Mouse (Mus musculus) heart, postnatal 4 days (tissue): ENCODE measurements around the gene Bex2. TPM values are rescaled to one million over a fixed set of nuclear protein-coding genes. Genes with fewer than 3 reads are reported as not detected.
"Not testable (repeated sequence)": the region's sequence is repeated elsewhere in the genome, so short reads cannot be mapped to it uniquely, and the experiment has no call there.

Experiments used
- DNase-seq: peaks from one replicate; pipeline ENCODE4 v3.0.0; 2021
- total RNA-seq, 2 experiments: library from RNA; stranded (reverse); gene quantifications; 2 replicates each; pipeline ENCODE4 v1.2.3; 2021

The Bex2 gene
- total RNA-seq, result 1 to 10 TPM; 1.9 to 9.6 TPM

DNA sequence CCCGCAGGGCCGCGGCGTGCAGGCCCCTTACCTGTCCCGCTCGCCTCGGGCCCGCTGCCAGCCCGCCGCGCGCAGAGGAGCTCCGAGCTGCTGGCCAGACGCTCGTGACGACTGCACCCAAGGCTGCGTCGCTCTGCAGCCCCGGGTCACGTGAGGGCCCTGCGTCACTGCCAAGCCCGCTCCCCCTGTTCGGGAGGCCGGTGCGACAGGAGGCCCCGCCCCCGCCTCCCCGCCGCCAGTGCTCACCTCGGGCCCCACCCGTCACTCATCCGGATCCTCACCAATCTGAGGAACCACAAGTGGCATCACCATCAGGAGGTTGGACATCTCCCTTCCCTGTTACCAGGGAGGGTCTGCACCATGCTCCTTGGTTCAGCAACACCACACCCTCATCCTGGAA is at the start of gene Bex2:
Gene Bex2 (minus strand): TSS at position 217 of the 400 bp plus-strand sequence.
- DNase-seq, result not testable (repeated sequence)

DNA sequence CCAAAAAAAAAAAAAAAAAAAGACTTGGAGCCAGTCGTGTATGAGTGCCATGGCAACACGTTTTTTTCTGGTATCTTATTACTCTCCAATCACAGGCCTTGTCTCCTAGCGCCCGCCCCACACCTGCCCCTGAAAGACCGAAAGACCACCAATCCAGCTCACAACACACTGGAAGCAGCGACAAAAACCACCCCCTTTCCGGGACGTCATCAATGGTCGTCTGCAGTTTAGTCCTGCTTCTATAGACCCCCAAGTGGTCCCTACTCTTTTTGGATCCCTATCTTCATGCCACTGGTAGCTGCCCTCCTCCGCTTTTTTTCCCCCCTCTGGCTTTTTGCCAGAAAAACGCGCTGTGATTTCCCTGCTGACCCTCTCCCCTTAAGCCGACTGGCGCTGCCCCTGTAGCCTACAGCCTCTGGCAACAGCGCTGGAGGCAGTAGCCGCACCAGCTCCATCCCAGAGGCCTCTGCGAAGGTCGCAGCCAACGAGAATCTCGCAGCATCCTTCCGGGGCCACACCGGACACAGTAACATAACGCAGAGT is 47.5 kb upstream of the Bex2 start:
- peak; percentile 10 for DNase-seq

GRCm38 (mm10) chrX:136115015-136115414 is 47.0 kb upstream of the Bex2 start:
- no peak for DNase-seq

- DNase-seq, result peak; percentile 47
Measured at GRCm38 (mm10) chrX:136107942-136108341, 39.9 kb upstream of the Bex2 start.

GRCm38 (mm10) chrX:136104724-136105088 is 36.7 kb upstream of the Bex2 start:
- no peak for DNase-seq

GRCm38 (mm10) chrX:136104046-136104723 is 36.1 kb upstream of the Bex2 start:
- DNase-seq, result no peak

DNA sequence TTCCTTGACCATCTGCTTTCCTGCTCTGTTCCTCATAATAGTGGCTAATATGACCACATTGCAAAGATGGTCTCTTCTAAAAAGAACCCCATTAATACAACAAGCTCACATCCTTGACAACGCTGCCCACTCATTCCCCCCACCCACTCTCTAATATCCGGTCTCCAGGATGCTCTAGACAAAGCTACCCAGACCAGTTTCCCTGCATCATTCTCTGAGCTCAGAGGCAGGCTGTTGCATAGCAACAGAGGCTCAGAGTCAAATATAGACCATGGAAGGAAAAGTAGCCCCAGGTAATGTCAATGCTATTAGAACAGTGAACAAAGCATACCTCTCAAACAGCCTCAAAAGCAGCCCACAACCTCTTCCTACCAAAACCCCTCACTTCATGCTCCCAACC is 26.4 kb upstream of the Bex2 start:
- no peak for DNase-seq

DNA sequence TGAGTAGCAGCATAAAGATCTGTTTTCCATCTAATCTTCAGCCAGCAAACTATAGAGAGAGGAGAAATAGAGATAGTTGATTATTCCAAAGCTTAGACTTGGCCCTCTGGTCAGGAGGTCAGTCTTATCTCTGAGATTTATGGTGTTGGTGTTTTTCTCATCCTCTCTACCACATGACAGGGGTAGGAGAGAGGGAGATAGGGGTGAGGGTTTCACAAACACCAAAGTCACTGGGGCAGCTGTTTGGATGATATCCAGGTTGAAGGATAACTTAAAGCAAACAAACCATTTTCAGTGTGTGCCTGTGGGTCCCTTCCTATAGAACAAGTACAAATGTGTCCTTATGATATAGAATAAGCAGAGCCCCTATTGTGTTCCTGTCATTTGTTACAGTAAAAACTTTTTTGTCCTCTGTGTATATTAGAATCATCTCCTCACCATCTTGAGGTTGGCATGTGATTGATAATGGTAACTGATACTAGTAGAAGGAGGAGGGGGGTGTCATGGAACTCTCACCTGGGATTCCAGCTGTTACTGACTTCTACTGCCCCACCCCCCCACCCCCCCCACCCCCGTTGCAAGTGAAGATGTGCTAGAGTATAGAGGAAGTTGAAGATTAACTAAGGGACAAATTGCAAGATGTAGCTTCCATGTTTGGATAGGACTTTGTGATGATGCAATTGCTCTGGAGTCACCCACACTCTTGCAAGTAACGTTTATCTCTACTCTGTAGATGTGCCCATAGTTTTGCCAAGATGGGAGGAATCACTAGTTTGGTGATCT is 24.7 kb upstream of the Bex2 start:
- DNase-seq, result no peak

DNA sequence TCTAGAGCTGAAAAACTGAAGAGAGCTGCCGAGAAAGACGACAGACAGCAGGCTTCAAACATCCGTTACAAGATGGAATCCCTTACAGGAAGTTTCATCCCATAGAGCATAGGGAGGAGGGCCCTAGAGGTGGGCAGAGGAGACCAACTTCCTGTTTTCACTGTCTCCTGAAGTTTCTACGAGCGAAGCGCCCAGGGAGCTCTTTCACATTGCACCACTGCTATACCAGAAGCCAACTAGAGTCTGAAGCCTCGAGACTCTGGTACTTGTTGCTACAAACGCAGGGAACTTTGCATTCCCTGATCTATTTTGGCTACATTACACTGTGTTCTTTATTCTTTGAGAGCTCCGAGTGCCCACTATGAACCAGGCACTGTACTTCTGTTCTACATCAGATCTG is 17.1 kb upstream of the Bex2 start, which contains the start of gene Nxf3:
Gene Nxf3 (minus strand): TSS at position 101 of the 400 bp plus-strand sequence.
- no peak for DNase-seq

GRCm38 (mm10) chrX:136067201-136067991 is 640 bp downstream of the Bex2 start:
- not testable (repeated sequence) for DNase-seq

DNA sequence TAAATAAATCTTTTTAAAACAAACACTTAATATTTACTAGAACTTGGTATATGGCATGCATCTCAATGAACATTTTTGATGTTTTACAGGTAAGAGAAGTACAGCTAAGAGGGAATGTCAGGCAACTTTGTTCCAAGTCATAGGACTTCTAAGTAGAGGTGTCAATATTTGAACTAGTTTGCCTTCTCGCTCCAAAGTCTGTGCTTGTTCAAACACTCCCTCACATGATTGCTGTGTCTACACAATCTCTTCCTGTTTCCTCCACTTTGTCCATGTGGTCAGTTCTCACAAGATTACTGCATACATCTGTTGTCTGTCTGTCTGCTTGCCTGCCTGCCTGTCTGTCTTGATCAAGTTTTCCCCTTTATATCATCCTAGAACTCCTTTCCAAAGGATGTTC is 7.3 kb downstream of the Bex2 start:
- no peak for DNase-seq

DNA sequence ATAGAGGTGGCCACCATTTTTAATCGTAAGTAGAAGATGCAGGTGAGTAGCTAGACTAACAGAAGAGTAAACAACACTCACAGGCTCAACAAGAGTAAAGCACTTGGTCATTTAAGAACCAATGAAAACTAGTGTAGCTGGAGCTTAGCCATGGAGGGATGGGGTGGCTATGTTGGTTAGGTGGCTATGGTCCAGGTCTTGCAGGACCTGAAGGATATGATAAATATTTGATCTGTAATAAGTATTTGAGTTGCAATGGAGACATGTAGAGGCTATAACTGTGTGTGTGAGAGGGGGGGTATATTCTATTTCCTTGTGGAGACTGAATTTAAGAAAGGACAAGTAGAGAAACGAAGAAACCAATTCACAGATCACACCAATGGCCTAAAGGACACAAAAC is 16.8 kb downstream of the Bex2 start:
- DNase-seq, result no peak

DNA sequence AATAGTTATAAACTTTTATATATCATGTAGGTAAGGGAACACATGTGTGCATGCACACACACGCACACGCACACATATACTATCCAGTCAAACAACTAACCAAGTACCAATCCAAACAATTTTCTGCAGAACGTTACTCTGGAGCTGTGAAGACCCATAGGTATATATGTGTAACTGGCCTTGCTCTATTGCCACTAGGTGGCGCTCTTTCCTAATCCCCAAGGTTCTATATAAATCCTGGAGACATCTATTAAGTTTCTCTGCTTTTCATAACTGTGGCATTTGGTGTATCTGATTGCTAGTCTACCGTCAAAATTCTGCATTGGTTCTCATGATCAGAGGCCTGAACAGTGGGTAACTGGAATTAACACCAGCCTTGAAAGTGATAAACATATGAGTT is 20.5 kb downstream of the Bex2 start:
- DNase-seq, result peak; percentile 63

DNA sequence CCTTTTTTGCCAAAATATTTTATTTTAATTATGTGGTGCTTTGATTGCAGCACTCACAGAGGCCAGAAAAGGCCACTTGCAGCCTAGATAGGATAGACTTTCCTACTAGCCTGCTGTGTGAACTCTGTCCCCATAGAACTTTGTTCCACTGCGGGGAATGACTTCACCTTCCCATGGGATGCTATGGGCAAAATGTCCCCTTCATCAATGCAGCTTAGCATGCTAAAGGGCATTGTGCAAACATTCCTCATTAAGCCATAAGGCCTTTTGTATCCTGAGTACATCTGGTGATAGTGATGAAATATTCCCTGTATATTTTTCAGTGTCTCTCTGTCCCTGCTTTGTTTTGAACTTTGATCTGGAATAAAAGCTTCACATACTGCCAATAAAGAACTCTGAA is 24.3 kb downstream of the Bex2 start:
- DNase-seq, result no peak

- peak; percentile 38 for DNase-seq
Measured at GRCm38 (mm10) chrX:136032799-136033763, 35.0 kb downstream of the Bex2 start, which contains the start of gene Arxes1. Gene Arxes1, plus strand, starts transcription at chrX:136033367.

DNA sequence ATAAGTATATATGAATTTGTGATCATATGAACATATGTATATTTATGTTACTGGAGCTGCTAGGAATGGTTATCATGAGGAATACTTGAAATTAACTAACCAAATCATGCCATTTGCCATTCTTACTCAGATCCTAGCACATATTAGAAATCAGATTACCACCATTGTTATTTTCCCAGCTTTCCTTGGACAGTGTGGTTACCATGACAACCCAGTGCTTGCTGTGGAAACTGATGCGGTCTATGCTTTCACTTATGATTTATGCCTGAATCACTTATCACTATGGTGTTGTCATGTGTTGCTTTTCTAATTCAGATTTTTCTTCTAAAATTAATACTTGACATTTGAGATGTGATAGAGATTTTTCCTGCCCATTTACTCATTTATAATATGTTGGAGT is 37.7 kb downstream of the Bex2 start:
- no peak for DNase-seq

Other genes starting within 250 kb of the Bex2 start
- 10 to 100 TPM in 1 of 2 experiments, 1 to 10 TPM in 1; 8.0 to 11.9 TPM for gene Gprasp2, start 229.2 kb downstream of the Bex2 start, total RNA-seq
- gene Arxes2, start 74.4 kb downstream of the Bex2 start, total RNA-seq, result 10 to 100 TPM; 13.0 to 17.1 TPM
- 1 to 10 TPM; 4.2 to 5.2 TPM for gene Arxes1, start 34.9 kb downstream of the Bex2 start, total RNA-seq
- gene Nxf3, start 17.0 kb upstream of the Bex2 start, total RNA-seq, result not detected
- gene Bex4, start 70.8 kb upstream of the Bex2 start, total RNA-seq, result 10 to 100 TPM; 47.1 to 56.8 TPM
- gene Tceal8, start 104.1 kb upstream of the Bex2 start, total RNA-seq, result 100 to 1,000 TPM; 103 to 119 TPM
- 10 to 100 TPM; 18.0 to 23.2 TPM for gene Tceal5, start 135.6 kb upstream of the Bex2 start, total RNA-seq
- gene Tceal7, start 146.5 kb upstream of the Bex2 start, total RNA-seq, result 10 to 100 TPM; 24.0 to 86.2 TPM
- 100 to 1,000 TPM; 145 to 157 TPM for gene Bex1, start 147.3 kb upstream of the Bex2 start, total RNA-seq
- gene Tceal9, start 176.8 kb upstream of the Bex2 start, total RNA-seq, result 100 to 1,000 TPM; 210 to 224 TPM
- gene Bex3, start 202.0 kb upstream of the Bex2 start, total RNA-seq, result 100 to 1,000 TPM; 191 to 204 TPM